Mouse (Mus musculus) layer of hippocampus, adult 9-10 months (tissue): ENCODE results near the gene Foxn2.
"Not testable (repeated sequence)": the region's sequence is repeated elsewhere in the genome, so short reads cannot be mapped to it uniquely, and the experiment has no call there.

ENCODE experiments used
- DNase-seq: peaks from one replicate; pipeline ENCODE4 v3.0.0; 2022; ENCODE audit warnings: low spot score

Foxn2 gene

DNA sequence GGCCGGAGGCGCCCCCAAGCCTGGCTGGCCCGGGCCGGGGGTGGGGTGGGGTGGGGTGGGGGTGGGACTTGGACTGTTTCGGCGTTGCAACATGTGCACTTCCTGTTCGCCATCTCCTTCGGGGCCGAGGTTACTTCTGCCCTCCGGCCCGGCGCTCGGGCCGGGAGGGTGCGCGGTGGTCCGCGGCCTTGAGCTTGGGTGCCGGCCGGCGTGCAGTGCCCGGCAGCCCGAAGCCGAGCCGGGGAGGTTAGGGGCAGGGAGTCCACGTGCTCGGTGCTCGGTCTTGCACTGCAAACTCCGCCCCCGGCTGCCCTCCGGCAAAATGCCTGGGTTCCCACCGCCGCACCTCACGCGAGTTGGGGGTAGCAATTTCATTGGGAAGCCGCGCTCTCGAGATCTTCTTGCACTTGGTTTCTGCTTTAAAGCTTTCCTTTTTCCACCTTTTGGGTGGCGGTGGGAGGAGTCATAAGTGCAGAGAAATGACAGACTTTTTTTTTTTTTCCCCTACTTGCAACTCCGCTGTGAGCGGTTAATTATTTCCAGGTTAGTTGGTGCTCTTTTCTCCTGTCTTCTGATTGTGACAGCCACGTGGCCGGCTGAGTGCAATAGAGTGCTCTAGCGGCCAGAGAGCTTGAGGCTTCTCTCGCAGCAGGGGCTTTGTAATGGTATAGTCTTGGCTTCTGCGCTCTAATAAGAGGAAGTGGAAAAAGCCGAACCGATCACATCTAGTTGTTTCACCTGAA is 1.1 kb downstream of the Foxn2 start:
- DNase-seq, result no peak

DNA sequence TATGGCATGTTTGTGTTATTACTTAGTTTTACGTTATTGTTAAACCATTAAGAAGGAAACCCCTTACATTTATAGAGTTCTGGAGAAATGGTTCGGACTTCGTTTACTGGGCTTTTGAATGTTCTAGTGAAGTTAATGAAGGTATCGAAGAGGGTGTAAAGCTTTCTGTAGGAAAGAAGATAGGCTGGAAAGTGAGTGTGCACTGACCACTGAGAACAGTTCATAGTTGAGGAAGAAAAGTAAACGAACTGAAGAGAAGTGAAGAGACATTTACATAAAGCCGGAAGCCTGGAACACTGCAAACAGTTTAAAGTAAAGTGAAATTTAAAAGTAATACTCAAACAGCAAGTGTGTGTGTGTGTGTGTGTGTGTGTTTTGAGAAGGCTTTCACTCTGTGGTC is 2.1 kb downstream of the Foxn2 start:
- DNase-seq, result no peak

DNA sequence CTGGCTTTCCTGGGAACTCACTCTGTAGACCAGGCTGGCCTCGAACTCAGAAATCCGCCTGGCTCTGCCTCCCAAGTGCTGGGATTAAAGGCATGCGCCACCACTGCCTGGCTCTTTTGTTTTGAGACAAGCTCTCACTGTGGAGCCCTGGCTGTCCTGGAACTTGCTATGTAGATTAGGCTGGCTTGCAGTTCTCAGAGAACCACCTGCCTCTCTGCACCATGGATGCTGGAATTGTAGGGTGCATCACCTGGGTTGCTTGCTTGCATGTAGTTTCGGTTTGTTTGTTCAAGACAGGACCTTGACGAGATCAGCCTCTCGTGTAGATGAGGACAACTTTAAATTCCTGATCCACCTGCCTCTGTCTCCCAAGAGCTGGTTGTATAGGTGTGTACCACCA is 2.7 kb downstream of the Foxn2 start:
- no peak for DNase-seq

DNA sequence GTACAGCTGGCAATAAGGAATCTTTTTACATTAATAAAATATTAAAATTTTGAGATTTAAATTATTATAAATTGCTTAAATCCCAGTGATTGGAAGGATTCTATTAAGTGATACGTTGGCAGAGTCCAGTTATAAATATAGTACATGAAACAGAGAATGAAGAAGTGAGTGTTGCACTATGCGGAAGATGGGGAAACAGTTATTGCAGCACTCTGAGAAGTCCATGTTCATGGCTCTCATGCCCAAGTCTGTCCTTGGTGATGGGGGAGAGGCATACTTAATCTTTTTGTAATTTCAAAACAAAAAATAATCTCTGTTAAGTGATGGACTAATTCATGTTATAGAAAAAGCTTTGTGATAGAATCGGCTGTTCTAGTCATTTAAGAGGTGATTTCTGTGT is 17.6 kb downstream of the Foxn2 start:
- no peak for DNase-seq

DNA sequence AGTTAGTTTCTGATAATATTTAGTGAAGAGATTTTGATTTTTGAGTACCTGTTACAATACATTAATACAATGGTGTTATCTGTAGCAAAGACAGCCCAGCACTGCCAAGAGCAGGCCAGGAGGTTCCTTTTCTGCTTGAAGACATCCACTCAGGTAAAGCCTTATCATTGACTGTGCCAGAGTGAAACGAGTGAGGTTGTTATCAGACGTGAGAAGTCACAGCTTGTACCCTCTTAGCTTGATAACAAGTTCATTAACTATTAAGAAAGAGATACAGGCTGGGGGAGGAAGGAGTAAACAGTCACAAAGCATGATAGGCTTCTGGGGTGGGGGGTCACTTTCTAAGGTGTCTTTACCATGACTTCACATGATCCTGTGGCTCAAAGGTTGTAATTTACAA is 19.0 kb downstream of the Foxn2 start:
- no peak for DNase-seq

DNA sequence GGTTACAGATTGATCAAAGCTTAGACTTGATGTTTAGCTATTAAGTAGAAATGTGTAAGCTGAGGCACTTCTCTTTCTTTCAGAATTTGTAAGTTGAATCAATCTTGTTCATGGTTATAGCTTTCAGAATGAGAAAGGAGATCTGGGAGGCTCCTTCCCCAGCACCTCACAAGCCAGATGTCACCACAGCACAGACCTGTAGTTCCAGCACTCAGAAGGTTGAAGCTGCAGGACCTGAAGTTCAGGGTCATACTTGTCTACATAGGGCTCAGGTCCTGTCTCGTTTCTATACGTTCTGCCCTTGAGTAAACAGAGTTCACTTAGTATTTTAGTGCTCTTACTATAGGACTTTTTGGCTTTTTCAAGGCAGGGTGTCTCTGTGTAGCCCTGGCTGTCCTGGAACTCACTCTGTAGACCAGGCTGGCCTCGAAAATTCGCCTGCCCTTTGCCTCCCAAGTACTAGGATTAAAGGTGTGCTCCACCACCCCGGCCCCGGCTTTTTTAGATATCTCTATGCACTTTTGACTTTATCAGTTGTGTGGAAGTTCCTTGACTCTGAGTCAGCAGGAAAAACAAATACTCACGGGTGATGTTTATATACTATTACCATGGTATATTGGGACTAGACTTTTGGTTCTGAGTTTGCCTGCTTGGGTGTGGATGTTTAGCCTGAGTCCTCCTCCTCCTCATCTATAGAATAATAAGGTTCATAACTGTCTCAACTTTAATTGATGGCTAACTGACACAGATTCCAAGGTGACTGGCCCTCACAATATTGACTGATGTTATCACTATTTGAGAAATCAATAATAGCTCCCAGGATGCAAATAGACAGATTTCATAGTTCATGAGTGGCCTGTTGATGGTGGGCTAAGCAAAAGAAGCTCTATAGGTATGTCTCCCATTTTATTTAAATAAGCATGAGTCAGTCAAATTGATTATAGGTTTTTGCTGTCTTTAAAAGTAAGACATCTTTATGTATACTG is 19.7 kb downstream of the Foxn2 start:
- DNase-seq, result no peak

DNA sequence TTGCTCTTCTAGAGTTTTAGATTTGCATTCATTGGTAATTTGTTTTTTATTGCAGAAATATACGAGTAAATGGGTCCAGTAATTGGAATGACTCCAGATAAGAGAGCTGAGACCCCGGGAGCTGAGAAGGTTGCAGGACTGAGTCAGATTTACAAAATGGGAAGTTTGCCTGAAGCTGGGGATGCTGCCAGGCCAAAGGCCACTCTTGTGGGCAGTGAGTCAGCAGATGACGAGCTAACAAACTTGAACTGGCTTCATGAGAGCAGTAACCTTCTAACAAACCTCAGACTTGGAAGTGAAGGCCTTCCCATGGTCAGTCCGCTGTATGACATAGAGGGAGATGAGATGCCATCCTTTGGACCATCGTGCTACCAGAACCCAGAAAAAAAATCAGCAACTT is 22.1 kb downstream of the Foxn2 start:
- DNase-seq, result no peak

DNA sequence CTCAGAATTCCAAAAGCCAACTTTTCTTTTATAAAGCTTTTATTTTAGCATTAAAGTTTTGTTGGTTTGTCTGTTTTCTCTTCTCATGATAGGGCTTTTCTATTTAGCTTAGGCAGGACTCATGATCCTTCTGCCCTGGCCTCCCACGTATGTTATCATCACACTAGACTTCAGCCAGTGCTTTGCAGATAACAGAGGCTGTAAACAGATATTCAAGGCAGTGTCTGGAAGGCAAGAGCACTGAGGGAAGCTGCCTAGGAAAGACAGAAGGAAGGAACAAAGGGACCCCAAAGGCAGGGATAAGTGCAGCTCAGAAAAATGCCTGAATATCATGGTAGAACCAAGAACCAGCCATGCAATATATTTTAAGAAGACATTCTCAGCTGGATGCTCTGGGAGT is 26.1 kb downstream of the Foxn2 start:
- no peak for DNase-seq

DNA sequence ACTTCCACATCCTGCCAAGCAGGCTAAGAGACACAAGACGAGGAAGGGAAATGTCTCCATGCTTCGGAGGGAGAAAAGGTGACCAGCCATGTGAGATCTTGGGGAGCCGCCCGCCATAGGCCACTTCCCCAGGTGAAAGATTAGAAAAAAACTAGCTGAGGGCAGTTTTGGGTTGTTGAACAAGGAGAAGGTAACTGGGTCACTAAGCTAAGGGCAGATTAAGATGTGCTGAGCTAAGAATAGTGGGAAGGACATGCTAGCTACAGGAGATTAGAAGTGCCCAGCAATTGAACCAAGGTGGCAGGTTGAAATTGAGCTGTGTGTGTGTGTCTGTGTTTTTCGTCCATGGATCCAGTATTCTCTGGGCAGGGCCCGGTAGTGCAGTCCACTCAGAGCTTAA is 27.2 kb downstream of the Foxn2 start:
- no peak for DNase-seq

DNA sequence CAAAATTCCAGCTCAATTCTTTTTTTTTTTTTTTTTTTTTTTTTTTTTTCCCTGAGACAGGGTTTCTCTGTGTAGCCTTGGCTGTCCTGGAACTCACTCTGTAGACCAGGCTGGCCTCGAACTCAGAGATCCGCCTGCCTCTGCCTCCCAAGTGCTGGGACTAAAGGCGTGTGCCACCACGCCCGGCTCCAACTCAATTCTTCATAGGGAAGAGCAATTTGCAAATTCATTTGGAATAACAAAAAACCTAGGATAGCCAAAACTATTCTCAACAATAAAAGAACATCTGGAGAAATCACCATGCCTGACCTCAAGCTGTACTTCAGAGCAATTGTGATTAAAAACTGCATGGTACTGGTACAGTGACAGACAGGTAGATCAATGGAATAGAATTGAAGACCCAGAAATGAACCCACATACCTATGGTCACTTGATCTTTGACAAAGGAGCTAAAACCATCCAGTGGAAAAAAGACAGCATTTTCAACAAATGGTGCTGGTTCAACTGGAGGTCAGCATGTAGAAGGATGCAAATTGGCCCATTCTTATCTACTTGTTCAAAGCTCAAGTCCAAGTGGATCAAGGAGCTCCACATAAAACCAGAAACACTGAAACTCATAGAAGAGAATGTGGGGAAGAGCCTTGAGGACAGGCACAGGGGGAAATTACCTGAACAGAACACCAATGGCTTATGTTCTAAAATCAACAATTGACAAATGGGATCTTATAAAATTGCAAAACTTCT is 28.3 kb downstream of the Foxn2 start:
- not testable (repeated sequence) for DNase-seq

DNA sequence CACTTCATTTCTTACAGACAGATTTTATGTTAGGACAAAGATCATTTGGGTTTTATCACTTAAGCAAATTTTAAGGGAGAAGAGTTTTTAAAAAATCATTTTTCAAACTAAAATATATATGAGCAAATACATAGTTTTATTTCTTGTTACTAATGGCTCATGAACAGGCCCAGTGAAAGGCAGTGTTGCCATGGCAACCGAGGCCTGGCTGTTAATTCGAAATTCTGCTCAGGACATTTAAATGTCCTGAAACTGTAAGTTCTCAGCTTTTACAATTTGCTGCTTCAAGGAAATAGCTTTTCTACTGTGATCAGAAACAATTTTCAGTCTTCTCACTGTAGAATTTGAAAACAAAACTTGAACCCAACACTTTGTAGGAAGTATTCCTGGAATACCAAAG is 33.3 kb downstream of the Foxn2 start:
- DNase-seq, result no peak

DNA sequence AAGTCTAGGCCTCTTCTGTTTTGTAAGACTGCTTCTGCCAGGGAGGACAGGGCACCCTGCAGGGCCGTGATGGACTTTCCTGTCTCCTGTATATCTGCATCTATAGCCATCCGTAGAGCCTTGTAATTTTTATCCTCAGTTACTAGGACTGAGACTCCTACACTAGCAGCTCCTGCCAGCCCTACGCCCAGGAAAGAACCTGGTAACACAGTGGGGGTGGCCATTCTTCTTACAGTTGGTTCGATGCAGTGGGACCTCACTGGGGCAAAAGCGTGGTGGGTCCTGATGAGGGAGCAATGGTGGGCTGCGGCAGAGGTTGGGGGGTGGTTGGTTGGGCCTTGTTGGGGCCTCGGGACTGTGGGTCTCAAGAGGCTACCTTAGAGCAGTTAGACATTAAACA is 36.7 kb downstream of the Foxn2 start:
- no peak for DNase-seq

DNA sequence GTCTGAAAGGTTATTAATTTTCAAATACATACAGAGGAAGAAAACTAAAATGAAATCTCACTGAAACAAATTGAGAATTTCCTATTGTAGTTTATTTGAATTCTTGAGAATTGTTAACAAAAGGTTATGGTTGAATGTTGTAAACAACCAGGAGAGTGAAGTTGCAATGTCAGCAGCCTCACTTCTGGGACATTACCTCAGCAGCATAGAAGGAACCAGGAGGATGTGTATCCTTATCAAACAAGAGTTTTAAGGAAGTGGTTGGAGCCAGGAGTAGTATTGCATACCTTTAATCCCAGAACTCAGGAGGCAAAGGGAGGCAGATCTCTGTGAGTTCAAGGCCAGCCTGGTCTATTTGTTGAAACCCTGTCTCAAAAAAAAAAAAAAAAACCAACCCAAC is 37.2 kb downstream of the Foxn2 start:
- no peak for DNase-seq

DNA sequence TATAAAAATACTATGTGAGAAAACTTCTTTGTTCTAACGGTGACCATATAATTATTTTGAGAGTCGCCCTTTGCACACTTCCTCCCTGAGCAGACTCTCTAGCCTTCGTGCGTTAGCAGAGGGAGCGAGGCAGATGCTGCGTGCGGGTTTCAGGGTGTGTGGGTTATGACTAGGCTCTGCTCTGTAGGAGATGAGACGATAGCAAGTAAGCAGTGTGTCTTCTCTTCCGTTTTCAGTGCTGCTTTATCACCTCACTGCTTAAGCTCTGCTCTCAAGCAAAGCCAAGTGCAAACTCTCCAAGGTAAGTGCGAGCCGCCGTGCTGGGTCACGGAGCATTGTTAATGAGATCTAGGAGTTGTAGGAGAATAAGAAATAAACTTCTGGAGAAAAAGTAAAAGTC is 38.5 kb downstream of the Foxn2 start:
- DNase-seq, result no peak

DNA sequence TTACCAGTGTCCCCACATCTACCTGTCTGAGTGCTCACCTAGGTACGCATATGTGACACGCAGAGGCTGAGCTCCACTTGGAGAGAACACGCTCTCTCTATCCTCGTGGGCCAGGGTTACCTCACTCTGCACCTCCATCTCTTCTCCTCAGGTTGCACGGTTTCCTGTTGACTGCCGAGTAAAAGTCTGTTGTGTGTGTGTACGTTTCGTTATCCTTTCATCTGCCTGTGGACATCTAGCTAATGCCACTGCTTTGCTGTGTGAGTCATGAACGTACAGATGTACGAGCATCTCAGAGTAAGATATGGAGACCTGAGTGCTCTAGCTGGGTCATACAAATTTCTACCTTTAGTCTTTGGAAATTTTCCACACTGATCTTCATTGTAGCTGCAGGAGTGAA is 39.9 kb downstream of the Foxn2 start:
- DNase-seq, result no peak

DNA sequence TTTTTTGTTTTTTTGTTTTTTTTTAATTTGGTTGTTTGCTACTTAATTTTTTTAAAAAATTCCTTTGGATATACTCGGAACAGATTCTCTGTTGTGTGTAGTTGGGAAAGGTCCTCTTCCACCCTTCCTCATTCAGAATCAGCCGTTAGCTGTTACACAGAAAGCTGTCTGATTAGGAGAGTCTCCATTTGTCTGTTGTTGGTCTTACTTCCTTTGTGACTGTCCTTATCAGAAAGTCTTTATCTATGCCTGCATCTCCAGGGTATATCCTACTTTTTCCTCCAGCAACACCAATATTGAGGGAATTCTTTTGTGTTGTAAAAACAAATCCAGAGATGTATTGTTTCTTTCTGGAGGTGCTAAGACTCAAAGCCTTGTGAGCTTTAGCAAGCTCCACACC is 40.6 kb downstream of the Foxn2 start:
- no peak for DNase-seq

DNA sequence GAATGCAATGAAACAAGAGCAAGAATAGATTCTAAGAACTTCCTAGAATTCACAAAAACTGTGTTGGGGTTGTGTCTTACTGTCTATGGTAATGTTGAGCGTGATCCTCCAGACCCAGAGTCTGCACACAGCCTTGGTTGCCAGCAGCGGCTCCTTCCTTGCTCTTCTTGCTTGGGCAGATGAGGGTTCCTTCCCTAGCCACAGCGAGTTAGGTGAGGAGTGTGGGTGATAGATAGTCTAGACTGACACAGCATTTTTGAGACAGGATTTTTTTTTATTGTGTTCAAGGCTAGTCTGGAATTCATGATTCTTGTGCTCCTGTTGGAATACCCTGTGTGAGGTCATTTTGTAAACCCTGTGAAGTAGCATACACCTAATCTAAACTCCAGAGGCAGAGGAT is 41.1 kb downstream of the Foxn2 start:
- no peak for DNase-seq

DNA sequence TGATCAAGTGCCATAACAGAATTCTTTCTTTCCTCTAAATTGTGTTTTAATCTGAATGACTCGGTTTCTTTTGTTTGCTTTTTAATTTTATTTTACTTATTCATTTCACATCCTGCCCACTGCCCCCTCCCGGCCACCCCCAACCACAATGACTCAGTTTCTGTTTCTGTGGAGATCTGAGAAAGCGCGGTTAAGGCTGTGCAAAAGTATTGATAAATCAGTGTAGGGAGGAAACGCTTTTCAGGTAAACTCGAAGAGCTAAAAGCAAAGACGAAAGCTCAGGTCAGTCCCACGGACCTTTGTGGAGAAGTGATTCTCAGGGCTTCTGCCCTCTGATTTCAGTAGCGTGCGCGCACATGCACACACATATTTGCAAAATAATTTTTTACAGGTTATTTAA is 44.0 kb downstream of the Foxn2 start:
- DNase-seq, result no peak

DNA sequence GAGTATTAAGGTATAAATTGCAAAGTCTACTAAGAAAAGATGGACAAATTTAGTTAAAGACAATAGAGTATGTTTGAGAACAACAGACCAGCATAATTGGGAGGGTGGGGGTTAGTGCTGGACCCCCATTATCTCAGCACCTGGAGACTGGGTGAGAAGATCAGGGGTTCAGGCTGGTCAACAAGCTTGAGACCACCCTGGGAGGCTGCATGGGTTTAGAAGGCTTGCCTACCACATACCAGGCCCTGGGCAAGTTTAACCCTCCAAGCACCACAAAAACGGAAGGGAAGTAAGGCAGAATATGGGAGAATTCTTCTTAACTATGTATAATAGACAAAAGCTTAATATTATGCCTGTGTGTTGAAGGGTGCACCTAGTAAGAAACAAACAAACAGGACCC is 44.4 kb downstream of the Foxn2 start:
- no peak for DNase-seq

DNA sequence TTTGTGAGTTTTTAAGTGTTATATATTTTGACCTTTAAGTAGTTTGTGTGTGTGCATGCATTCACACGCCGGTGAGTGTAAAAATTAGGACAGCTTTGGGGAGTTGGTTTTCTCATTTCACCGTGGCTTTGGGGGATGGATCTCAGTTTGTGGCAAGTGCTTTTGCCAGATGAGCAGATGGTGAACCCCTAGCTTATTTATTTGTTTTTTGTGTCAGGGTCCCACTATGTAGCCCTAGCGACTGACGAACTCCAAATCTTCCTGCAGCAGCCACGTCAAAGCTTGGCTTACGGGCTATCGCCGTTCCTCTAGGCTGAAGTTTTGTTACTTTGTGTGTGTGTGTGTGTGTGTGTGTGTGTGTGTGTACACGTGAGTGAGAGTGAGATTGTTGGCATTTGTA is 50.0 kb downstream of the Foxn2 start:
- DNase-seq, result no peak

DNA sequence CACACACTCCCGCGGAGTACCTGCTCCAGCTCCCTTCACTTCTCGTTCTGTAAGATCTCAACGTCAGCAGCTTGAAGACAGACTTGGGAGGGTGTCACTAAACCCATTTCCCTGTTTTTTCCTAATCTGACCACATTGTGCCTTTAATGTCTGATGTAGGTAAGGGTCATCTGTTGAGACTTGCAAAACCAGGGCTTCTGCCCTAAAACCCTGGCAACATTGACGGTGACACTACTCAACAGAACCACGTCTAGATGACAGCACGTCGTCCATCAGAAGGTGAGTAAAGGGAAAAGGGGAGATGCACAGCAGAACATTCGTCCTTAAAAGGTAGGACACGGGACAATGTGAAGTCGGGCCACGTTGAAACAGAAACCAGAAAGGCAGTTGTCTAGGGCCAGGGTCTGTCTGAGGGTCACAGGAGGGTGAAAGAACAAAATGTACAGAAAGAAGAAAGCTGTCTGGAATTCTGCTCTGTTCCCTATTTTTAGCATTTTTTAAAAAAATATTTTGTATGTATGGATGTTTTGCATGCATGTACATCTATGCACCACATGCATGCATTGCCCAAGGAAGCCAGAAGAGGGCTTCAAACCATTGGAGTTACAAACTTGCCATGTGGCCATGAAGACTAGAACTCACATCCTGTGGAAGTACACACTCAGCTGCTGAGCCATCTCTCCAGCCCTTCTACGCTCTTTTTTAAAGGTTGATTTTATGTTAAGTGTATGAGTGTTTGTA is 51.0 kb downstream of the Foxn2 start:
- DNase-seq, result no peak

DNA sequence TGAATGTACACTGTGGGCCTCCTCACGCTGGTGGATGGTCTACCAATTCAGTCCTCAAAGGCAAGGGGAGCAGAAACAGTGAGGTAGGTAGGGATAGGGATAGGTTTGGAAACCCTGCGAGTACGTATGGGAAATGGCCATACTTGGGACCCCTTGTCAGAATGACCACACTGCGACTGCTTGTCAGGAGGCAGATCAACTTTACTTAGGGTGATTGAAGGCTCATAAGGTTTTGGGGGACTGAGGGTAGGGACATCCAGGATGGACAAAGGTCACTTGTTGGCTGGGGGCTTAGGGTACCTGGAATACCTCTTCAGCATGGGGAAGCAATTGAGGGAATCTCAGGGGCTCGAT is 51.6 kb downstream of the Foxn2 start:
- no peak for DNase-seq
